Mouse (Mus musculus): Measurements from ENCODE around the gene Apba2.

GRCm38 (mm10) chr7:64561711-64562498 is 60.4 kb downstream of the Apba2 start:
- TF ChIP-seq CTCF (IDR thresholded peaks at IDR 0.05; ENCODE audit: control insufficient read depth, insufficient read depth, low read length) (no peak), POLR2A (IDR thresholded peaks at IDR 0.05; ENCODE audit: borderline replicate concordance, control insufficient read depth, low read depth, low read length) (no peak)

All from bone marrow, adult 2 months (tissue).